Mouse (Mus musculus) embryonic facial prominence, embryonic 12.5 days (tissue): ENCODE results near the gene Samd4b. TPM values are rescaled to one million over a fixed set of nuclear protein-coding genes. Genes with fewer than 3 reads are reported as not detected.

Experiments used
- ATAC-seq: fragments of 200-750 bp; cut with Nextera tagmentation; 2 replicates; pipeline ENCODE4 v1.8.0; 2017; ENCODE audit not compliant: insufficient number of reproducible peaks, insufficient read depth, low FRiP score, low TSS enrichment
- H3K27ac ChIP-seq: fragments of 300-500 bp; sonication (generic); 2 replicates; pipeline ENCODE4 v1.5.1; 2016; ENCODE audit warnings: mild to moderate bottlenecking
- H3K27me3 ChIP-seq: fragments of 300-500 bp; sonication (generic); 2 replicates; pipeline ENCODE4 v1.6.1; 2016; ENCODE audit warnings: mild to moderate bottlenecking, moderate library complexity
- H3K36me3 ChIP-seq: fragments of 300-500 bp; sonication (generic); 2 replicates; pipeline ENCODE4 v1.6.1; 2016; ENCODE audit warnings: mild to moderate bottlenecking
- H3K4me1 ChIP-seq: fragments of 300-500 bp; sonication (generic); 2 replicates; pipeline ENCODE4 v1.6.1; 2016
- H3K4me2 ChIP-seq: fragments of 300-500 bp; sonication (generic); replicated peaks from 2 replicates; pipeline ENCODE4 v1.6.1; 2016; ENCODE audit warnings: mild to moderate bottlenecking, moderate library complexity
- H3K4me3 ChIP-seq: fragments of 300-500 bp; sonication (generic); 2 replicates; pipeline ENCODE4 v1.5.1; 2016; ENCODE audit warnings: mild to moderate bottlenecking
- H3K9ac ChIP-seq: fragments of 300-500 bp; sonication (generic); 2 replicates; pipeline ENCODE4 v1.6.1; 2016; ENCODE audit warnings: mild to moderate bottlenecking, moderate library complexity
- H3K9me3 ChIP-seq: fragments of 300-500 bp; sonication (generic); 2 replicates; pipeline ENCODE4 v1.6.1; 2016; ENCODE audit warnings: mild to moderate bottlenecking, moderate library complexity
- WGBS: fragments of 180-500 bp; shearing (Covaris S2); methylation state at CpG from one replicate; pipeline ENCODE4 v1.1.7; 2016; 5-methylcytosine and 5-hydroxymethylcytosine counted together
- polyA plus RNA-seq: library from polyadenylated mRNA; unstranded; fragments of >200 nt; fragmentation: Nextera tagmentation; extraction: Ambion mirVana; gene quantifications from 2 replicates; pipeline ENCODE4 v1.2.1, GENCODE M21; 2016

Samd4b gene
- polyA plus RNA-seq, 1 experiment from 2014 or later, result 36.6 TPM

DNA sequence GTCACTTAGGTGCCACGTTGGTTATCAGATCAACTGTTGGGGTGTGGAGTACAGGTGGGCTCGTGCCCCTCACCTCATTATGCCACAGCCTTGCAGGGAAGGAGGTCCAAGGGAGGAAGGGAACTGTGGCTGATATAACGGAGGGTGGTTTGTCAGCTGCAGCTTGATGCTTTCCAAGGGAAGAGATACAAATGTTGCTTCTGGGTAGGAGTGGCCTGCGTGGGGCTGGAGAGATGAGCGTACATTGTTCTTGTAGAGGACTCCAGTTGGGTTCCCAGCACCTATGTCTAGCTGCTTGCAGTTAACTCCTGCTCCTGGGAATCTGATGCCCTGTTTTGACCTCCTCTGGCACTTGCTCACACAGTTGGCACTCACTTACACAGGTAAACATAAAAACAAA is 5.2 kb upstream of the Samd4b start:
- Histone ChIP-seq H3K4me1 (no peaks in the 10 kb centered on the region), H3K27ac (no peak overlapping the region), H3K4me3 (no peak overlapping the region), H3K36me3 (no peaks in the 10 kb centered on the region), H3K4me2 (no peak overlapping the region), H3K27me3 (no peaks in the 10 kb centered on the region), H3K9ac (no peak overlapping the region), H3K9me3 (no peaks in the 10 kb centered on the region)
- WGBS, result 73% methylated on average over 5 of the region's 5 CpGs
- ATAC-seq, result no peak

- Histone ChIP-seq H3K27ac (no peak overlapping the region), H3K36me3 (no peaks in the 10 kb centered on the region), H3K4me1 (peaks cover 7% of the 10 kb centered on the region), H3K27me3 (no peaks in the 10 kb centered on the region), H3K9me3 (no peaks in the 10 kb centered on the region), H3K9ac (no peak overlapping the region), H3K4me2 (no peak overlapping the region), H3K4me3 (no peak overlapping the region)
- ATAC-seq, result no peak
- WGBS, result 26% methylated on average over 7 of the region's 7 CpGs
Measured at GRCm38 (mm10) chr7:28601668-28602067, 3.7 kb upstream of the Samd4b start.

DNA sequence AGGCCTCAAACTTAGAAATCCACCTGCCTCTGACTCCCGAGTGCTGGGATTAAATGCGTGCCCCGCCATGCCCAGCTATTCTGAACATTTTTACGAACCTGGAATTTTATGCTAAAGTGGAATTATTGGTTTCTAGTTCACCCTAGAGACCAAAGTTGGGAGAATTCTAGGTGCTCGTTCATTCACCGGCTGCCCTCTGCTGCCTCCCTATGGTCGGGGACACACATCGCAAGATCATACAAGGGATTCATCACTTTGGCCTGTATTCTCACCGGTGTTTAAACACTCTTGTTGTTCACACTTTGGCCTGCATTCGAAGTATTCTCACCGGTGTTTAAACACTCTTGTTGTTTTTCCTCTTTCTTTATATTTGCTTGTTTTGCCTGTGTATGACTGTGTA is 3.1 kb upstream of the Samd4b start:
- Histone ChIP-seq H3K27me3 (no peaks in the 10 kb centered on the region), H3K4me2 (no peak overlapping the region), H3K27ac (no peak overlapping the region), H3K9ac (no peak overlapping the region), H3K4me3 (no peak overlapping the region), H3K36me3 (no peaks in the 10 kb centered on the region), H3K4me1 (peaks cover 13% of the 10 kb centered on the region), H3K9me3 (no peaks in the 10 kb centered on the region)
- no peak for ATAC-seq
- WGBS, result 15% methylated on average over 11 of the region's 11 CpGs

DNA sequence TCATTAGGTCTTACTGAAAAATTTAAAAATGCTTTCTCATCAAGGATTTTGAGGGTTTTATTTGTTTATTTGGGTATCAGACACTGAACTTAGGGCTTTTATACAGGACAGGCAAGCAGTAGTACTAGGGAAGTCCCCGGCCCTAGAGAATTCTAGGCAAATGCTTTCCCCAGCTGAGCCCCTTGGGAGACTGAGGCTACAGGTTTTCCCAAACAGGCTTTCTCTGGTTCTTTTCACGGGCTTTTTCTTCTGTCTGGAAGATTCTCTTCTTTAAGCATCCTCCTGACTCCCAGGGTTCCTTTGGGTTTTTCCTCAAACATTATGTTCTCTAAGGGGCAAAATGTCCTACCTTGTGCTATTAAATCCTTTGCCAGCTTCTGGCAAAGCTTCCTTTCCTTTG is 1.0 kb upstream of the Samd4b start:
- Histone ChIP-seq H3K9ac (no peak overlapping the region), H3K27me3 (no peaks in the 10 kb centered on the region), H3K4me2 (no peak overlapping the region), H3K4me1 (peaks cover 24% of the 10 kb centered on the region), H3K9me3 (no peaks in the 10 kb centered on the region), H3K27ac (no peak overlapping the region), H3K36me3 (0 out of 2 replicates have a peak, but pooled peaks cover 2% of the 10 kb centered on the region), H3K4me3 (no peak overlapping the region)
- ATAC-seq, result no peak
- WGBS, result 64% methylated on average over 2 of the region's 2 CpGs

- ATAC-seq, result peak; percentile 8; the same call in 1 of the 2 replicates
- WGBS, result 7% methylated on average over 9 of the region's 9 CpGs
Measured at GRCm38 (mm10) chr7:28597277-28597570, 720 bp downstream of the Samd4b start.

GRCm38 (mm10) chr7:28596436-28597276 is 1.3 kb downstream of the Samd4b start:
- ATAC-seq, result no peak
- Histone ChIP-seq H3K4me2 (peak overlapping the region; percentile 76), H3K9me3 (no peaks in the 10 kb centered on the region), H3K9ac (peak overlapping the region; percentile 58), H3K4me1 (peaks cover 45% of the 10 kb centered on the region), H3K27ac (peak overlapping the region; percentile 84; the same call in 1 of the 2 replicates), H3K36me3 (0 out of 2 replicates have a peak, but pooled peaks cover 2% of the 10 kb centered on the region), H3K27me3 (no peaks in the 10 kb centered on the region), H3K4me3 (peak overlapping the region; percentile 63)
- 48% methylated on average over 20 of the region's 20 CpGs for WGBS

More at GRCm38 (mm10) chr7:28597277-28597570, 720 bp downstream of the Samd4b start:
- Histone ChIP-seq H3K36me3 (0 out of 2 replicates have a peak, but pooled peaks cover 2% of the 10 kb centered on the region), H3K4me2 (peak overlapping the region; percentile 76), H3K4me3 (peak overlapping the region; percentile 63), H3K9ac (peak overlapping the region; percentile 58), H3K4me1 (peaks cover 40% of the 10 kb centered on the region), H3K27me3 (no peaks in the 10 kb centered on the region), H3K27ac (peak overlapping the region; percentile 84), H3K9me3 (no peaks in the 10 kb centered on the region)

- Histone ChIP-seq H3K4me2 (peak overlapping the region; percentile 76), H3K27me3 (no peaks in the 10 kb centered on the region), H3K4me1 (peaks cover 49% of the 10 kb centered on the region), H3K9me3 (no peaks in the 10 kb centered on the region), H3K27ac (0 out of 2 replicates have a peak overlapping the region, but pooled peaks have one; percentile 0), H3K9ac (0 out of 2 replicates have a peak overlapping the region, but pooled peaks have one; percentile 58), H3K36me3 (0 out of 2 replicates have a peak, but pooled peaks cover 4% of the 10 kb centered on the region), H3K4me3 (peak overlapping the region; percentile 63; the same call in 1 of the 2 replicates)
- ATAC-seq, result no peak
- 68% methylated on average over 8 of the region's 8 CpGs for WGBS
Measured at GRCm38 (mm10) chr7:28595751-28596435, 2.1 kb downstream of the Samd4b start.

DNA sequence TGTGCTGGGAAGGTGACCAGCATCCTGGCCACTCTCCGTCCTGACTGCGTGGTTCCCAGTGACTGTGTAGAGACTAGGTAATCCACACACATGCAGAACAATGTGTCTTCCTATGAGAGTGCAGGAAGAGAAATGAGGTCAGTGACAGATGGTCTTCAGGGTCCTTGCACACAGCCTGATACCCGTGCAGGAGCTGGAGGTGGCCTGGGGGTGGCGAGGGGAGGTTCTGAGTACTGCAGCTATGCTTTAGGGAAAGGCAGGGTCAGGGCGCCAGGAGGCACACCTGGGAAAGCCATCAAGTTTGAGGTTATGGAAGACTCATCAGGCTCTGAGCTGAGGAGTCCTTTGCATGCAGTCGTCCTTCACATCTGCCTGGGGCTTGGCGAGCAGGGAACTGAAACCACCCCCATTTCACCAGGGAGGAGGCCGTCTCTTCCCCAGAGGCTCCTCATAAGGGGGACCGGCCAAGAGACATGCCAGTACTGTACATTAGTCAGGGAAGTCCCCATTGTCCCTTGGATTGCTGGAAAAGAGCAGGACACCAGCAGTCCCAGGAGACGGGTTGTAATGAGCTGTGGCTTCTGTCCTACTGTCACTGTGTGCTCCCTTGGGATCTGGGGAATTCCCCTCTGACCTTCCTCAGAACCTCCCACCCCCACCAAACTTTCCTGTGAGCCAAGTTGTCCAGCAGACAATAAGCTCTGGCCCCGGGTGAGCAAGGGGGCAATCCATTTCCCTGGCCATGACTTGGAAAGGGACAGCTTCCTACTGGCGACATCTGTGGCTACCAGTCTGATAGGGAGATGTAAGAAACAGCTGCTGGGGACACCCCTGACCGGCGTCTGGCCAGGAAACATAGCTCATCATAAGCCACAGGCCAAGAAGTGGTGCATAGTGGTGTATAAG is 4.5 kb downstream of the Samd4b start:
- H3K4me2 ChIP-seq, result no peak overlapping the region
- H3K4me3 ChIP-seq, result no peak overlapping the region
- H3K27me3 ChIP-seq, result no peaks in the 10 kb centered on the region
- H3K9me3 ChIP-seq, result no peaks in the 10 kb centered on the region
- peaks cover 4% of the 10 kb centered on the region; the same call in 1 of the 2 replicates for H3K36me3 ChIP-seq
- H3K4me1 ChIP-seq, result peaks cover 59% of the 10 kb centered on the region
- 50% methylated on average over 14 of the region's 14 CpGs for WGBS
- no peak overlapping the region for H3K9ac ChIP-seq
- no peak for ATAC-seq
- peak overlapping the region; percentile 47; the same call in 1 of the 2 replicates for H3K27ac ChIP-seq

GRCm38 (mm10) chr7:28591862-28592261 is 6.1 kb downstream of the Samd4b start:
- WGBS, result 36% methylated on average over 1 of the region's 1 CpGs
- Histone ChIP-seq H3K4me1 (peaks cover 70% of the 10 kb centered on the region), H3K27ac (no peak overlapping the region), H3K9me3 (no peaks in the 10 kb centered on the region), H3K9ac (no peak overlapping the region), H3K36me3 (peaks cover 4% of the 10 kb centered on the region; the same call in 1 of the 2 replicates), H3K27me3 (no peaks in the 10 kb centered on the region), H3K4me2 (no peak overlapping the region), H3K4me3 (no peak overlapping the region)
- ATAC-seq, result no peak

DNA sequence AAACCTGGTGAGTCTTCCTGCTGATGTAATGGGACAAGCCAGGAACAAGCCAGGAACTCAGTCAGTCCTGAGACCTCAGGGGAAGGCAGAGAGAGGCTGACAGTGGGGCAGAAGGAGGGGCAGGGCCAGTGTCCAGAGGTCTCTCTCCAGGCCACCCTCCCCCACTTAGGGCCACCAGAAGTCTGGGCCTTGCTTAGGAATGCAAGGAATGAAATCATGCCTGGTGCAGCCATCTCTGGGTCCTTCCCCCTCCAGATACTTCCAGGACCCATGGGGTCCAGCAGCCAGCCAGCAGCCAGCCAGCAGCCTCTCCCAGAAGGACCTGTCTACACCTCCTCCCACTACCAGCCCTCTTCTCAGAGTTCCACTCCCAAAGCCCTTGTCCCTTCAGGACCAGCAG is 10.3 kb downstream of the Samd4b start:
- Histone ChIP-seq H3K4me1 (peaks cover 59% of the 10 kb centered on the region), H3K36me3 (peaks cover 2% of the 10 kb centered on the region; the same call in 1 of the 2 replicates), H3K27me3 (no peaks in the 10 kb centered on the region), H3K27ac (peak overlapping the region; percentile 63; the same call in 1 of the 2 replicates), H3K4me3 (no peak overlapping the region), H3K4me2 (no peak overlapping the region), H3K9me3 (no peaks in the 10 kb centered on the region), H3K9ac (0 out of 2 replicates have a peak overlapping the region, but pooled peaks have one; percentile 12)
- ATAC-seq, result peak; percentile 5; the same call in 1 of the 2 replicates
